Mouse (Mus musculus) hindbrain, embryonic 10.5 days (tissue): ENCODE data around the gene Uhmk1. TPM values are rescaled to one million over a fixed set of nuclear protein-coding genes. Genes with fewer than 3 reads are reported as not detected.

Source experiments
- DNase-seq: peaks from one replicate; pipeline ENCODE4 v3.0.0-alpha.2; 2017; ENCODE audit warnings: low spot score
- H3K27ac ChIP-seq: fragments of 300-500 bp; sonication (generic); 2 replicates; pipeline ENCODE4 v1.5.1; 2016; ENCODE audit warnings: mild to moderate bottlenecking, moderate library complexity
- H3K27me3 ChIP-seq: fragments of 300-500 bp; sonication (generic); 2 replicates; pipeline ENCODE4 v1.6.1; 2016; ENCODE audit warnings: mild to moderate bottlenecking; ENCODE audit not compliant: poor library complexity, insufficient read depth, severe bottlenecking
- H3K36me3 ChIP-seq: fragments of 300-500 bp; sonication (generic); 2 replicates; pipeline ENCODE4 v1.6.1; 2016; ENCODE audit warnings: mild to moderate bottlenecking, moderate library complexity
- H3K4me1 ChIP-seq: fragments of 300-500 bp; sonication (generic); replicated peaks from 2 replicates; pipeline ENCODE4 v1.6.1; 2016; ENCODE audit warnings: mild to moderate bottlenecking
- H3K4me3 ChIP-seq: fragments of 300-500 bp; sonication (generic); 2 replicates; pipeline ENCODE4 v1.5.1; 2016; ENCODE audit warnings: mild to moderate bottlenecking, moderate library complexity
- H3K9me3 ChIP-seq: fragments of 300-500 bp; sonication (generic); 2 replicates; pipeline ENCODE4 v1.6.1; 2016; ENCODE audit warnings: mild to moderate bottlenecking, moderate library complexity
- WGBS: fragments of 180-500 bp; shearing (Covaris S2); methylation state at CpG from one replicate; pipeline ENCODE4 v1.1.7; 2016; 5-methylcytosine and 5-hydroxymethylcytosine counted together
- polyA plus RNA-seq: library from polyadenylated mRNA; unstranded; fragments of >200 nt; fragmentation: Nextera tagmentation; extraction: Ambion mirVana; gene quantifications from 2 replicates; pipeline ENCODE4 v1.2.1, GENCODE M21; 2016

Gene Uhmk1
- polyA plus RNA-seq, 1 experiment from 2014 or later = 10.8 TPM

DNA sequence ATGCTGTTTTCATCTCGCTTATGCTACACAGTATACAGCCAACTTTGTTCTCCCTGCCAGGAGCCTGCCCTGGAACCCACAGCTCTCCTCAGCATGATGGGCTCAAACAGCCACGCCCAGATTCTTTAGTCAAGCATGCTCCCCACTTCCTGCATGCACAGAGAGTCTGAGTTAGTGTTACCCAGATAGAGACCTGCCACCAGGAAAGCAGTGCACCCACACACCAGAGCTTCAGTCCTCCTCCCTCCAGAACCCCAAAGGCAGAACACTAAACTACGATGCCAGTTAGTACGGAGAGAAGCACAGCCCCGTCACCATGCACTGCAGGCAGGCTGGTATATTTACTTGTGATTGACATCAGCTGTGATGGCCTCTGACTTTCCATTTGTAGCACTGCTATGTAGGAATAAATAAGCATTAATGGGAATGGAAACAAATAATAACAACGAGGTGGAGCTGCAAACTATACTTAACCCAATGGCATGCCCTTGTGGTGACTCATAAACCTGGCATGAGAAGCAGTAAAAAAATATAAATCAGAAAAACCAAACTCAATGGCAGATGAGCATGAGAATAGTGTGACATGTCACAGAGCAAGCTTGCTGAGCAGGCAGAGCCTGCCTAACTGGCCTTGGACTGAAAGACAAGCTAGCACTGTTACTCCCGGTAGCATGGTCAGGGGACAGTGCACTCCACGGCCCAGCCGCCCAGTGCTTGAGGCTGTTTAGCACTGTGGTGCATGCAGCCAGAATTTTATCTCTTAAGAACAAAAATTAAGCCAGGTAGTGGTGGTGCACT is 67.3 kb downstream of the Uhmk1 start:
- Histone ChIP-seq H3K27ac (no peak overlapping the region), H3K27me3 (no peaks in the 10 kb centered on the region), H3K9me3 (no peaks in the 10 kb centered on the region), H3K4me1 (no peaks in the 10 kb centered on the region), H3K36me3 (peaks cover 63% of the 10 kb centered on the region), H3K4me3 (no peak overlapping the region)
- WGBS = 91% methylated on average over 9 of the region's 9 CpGs
- DNase-seq = no peak

DNA sequence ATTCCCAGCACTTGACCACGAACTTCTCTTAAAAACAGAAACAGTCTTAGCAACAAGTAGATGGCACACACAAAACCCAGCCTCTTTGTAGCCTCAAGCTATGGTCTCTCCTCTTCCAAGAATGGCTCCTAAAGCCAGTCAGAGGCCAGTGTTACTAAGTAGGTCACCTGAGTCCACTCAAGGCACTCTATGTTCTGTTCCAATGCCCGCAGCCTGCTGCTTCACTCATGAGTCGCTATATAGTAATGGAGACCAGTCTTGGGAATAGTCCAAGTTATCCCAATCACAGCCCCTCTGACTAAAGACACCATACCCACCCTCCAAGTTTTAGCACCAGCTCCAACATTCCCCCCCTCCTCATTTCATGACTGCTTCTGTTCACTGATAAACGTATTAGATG is 69.6 kb downstream of the Uhmk1 start:
- no peaks in the 10 kb centered on the region for H3K9me3 ChIP-seq
- 94% methylated on average over 4 of the region's 4 CpGs for WGBS
- H3K4me1 ChIP-seq = no peaks in the 10 kb centered on the region
- H3K36me3 ChIP-seq = peaks cover 74% of the 10 kb centered on the region
- H3K27ac ChIP-seq = no peak overlapping the region
- no peaks in the 10 kb centered on the region for H3K27me3 ChIP-seq
- no peak for DNase-seq
- H3K4me3 ChIP-seq = no peak overlapping the region

Other genes starting within 250 kb of the Uhmk1 start
- gene Hsd17b7, start 246.2 kb downstream of the Uhmk1 start, polyA plus RNA-seq = 24.4 and 28.5 TPM in 2 replicates
- 30.1 TPM in 2 replicates for gene Ddr2, start 104.6 kb downstream of the Uhmk1 start, polyA plus RNA-seq
- 54.9 and 58.6 TPM in 2 replicates for gene Uap1, start 40.4 kb downstream of the Uhmk1 start, polyA plus RNA-seq
- gene Sh2d1b2, start 17.4 kb upstream of the Uhmk1 start, polyA plus RNA-seq = not detected in 2 replicates
- gene Sh2d1b1, start 61.9 kb upstream of the Uhmk1 start, polyA plus RNA-seq = not detected in 2 replicates
- 3.7 and 3.8 TPM in 2 replicates for gene Gm7694, start 90.9 kb upstream of the Uhmk1 start, polyA plus RNA-seq
- 1.5 and 1.7 TPM in 2 replicates for gene Spata46, start 93.4 kb upstream of the Uhmk1 start, polyA plus RNA-seq